Mouse (Mus musculus) heart, postnatal 0 days (tissue): ENCODE measurements around the gene Ces3b. TPM values are rescaled to one million over a fixed set of nuclear protein-coding genes. Genes with fewer than 3 reads are reported as not detected.

Source experiments
- ATAC-seq: fragments of 200-750 bp; cut with Nextera tagmentation; 2 replicates; pipeline ENCODE4 v1.8.0; 2017; ENCODE audit warnings: low read depth, moderate number of reproducible peaks, moderate library complexity; ENCODE audit not compliant: insufficient read depth
- DNase-seq: peaks from one replicate; pipeline ENCODE4 v3.0.0-alpha.2; 2016; ENCODE audit warnings: low spot score
- H3K27ac ChIP-seq: fragments of 300-500 bp; sonication (generic); 2 replicates; pipeline ENCODE4 v1.5.1; 2014; ENCODE audit warnings: low read depth, mild to moderate bottlenecking
- H3K27me3 ChIP-seq: fragments of 300-500 bp; sonication (generic); 2 replicates; pipeline ENCODE4 v1.6.1; 2014; ENCODE audit warnings: low read length, mixed read lengths; ENCODE audit not compliant: control insufficient read depth, insufficient read depth
- H3K36me3 ChIP-seq: fragments of 300-500 bp; sonication (generic); replicated peaks from 2 replicates; pipeline ENCODE4 v1.6.1; 2014; ENCODE audit warnings: low read length, mixed read lengths; ENCODE audit not compliant: control insufficient read depth, insufficient read depth
- H3K4me1 ChIP-seq: fragments of 300-500 bp; sonication (generic); 2 replicates; pipeline ENCODE4 v1.6.1; 2014; ENCODE audit warnings: antibody characterized with exemption; ENCODE audit not compliant: control insufficient read depth, insufficient read depth
- H3K4me2 ChIP-seq: fragments of 300-500 bp; sonication (generic); 2 replicates; pipeline ENCODE4 v1.6.1; 2014; ENCODE audit warnings: low read depth, mild to moderate bottlenecking, low read length, moderate library complexity
- H3K4me3 ChIP-seq: fragments of 300-500 bp; sonication (generic); 2 replicates; pipeline ENCODE4 v1.5.1; 2014; ENCODE audit warnings: low read depth, low read length
- H3K9ac ChIP-seq: fragments of 300-500 bp; sonication (generic); replicated peaks from 2 replicates; pipeline ENCODE4 v1.6.1; 2014; ENCODE audit warnings: low read depth, low read length, mixed read lengths
- H3K9me3 ChIP-seq: fragments of 300-500 bp; sonication (generic); replicated peaks from 2 replicates; pipeline ENCODE4 v1.6.1; 2016; ENCODE audit warnings: low read length; ENCODE audit not compliant: control insufficient read depth
- CTCF ChIP-seq: IDR thresholded peaks from 2 replicates; pipeline ENCODE4 v1.5.1; 2016; ENCODE audit warnings: antibody characterized with exemption, control low read depth, low read depth
- EP300 ChIP-seq: IDR thresholded peaks from 2 replicates; pipeline ENCODE4 v1.6.1; 2016; ENCODE audit warnings: antibody characterized with exemption, low read depth
- WGBS: fragments of 180-500 bp; shearing (Covaris S2); extraction: QIAGEN DNeasy Blood & Tissue Kit; methylation state at CpG from one replicate; pipeline ENCODE4 v1.1.7; 2014; 5-methylcytosine and 5-hydroxymethylcytosine counted together
- polyA plus RNA-seq: library from polyadenylated mRNA; unstranded; fragments of >200 nt; fragmentation: Nextera tagmentation; extraction: Ambion mirVana; gene quantifications from 2 replicates; pipeline ENCODE4 v1.2.1, GENCODE M21; 2015
- total RNA-seq: library from RNA; depleted of rRNA; stranded (reverse); fragments of >200 nt; gene quantifications from 2 replicates; pipeline ENCODE4 v1.2.3, GENCODE M21; 2014; ENCODE audit warnings: low replicate concordance; rRNA removed

The Ces3b gene
- total and polyA plus RNA-seq, 2 experiments from 2014 or later = 0.34 to 0.50 TPM

GRCm38 (mm10) chr8:105104220-105104619 is 20.7 kb downstream of the Ces3b start:
- no peaks in the 10 kb centered on the region for H3K36me3 ChIP-seq
- H3K4me1 ChIP-seq = no peaks in the 10 kb centered on the region
- H3K4me2 ChIP-seq = no peak overlapping the region
- 79% methylated on average over 3 of the region's 3 CpGs for WGBS
- no peaks in the 10 kb centered on the region for H3K9me3 ChIP-seq
- no peak overlapping the region for H3K27ac ChIP-seq
- H3K9ac ChIP-seq = no peak overlapping the region
- DNase-seq = no peak
- H3K4me3 ChIP-seq = no peak overlapping the region
- no peaks in the 10 kb centered on the region for H3K27me3 ChIP-seq
- no peak for ATAC-seq
- TF ChIP-seq CTCF (no peak), EP300 (no peak)

- no peak overlapping the region for H3K27ac ChIP-seq
- no peaks in the 10 kb centered on the region for H3K36me3 ChIP-seq
- 73% methylated on average over 9 of the region's 9 CpGs for WGBS
- H3K4me2 ChIP-seq = no peak overlapping the region
- no peak overlapping the region for H3K9ac ChIP-seq
- DNase-seq (no peak), ATAC-seq (no peak)
- H3K4me1 ChIP-seq = no peaks in the 10 kb centered on the region
- no peak overlapping the region for H3K4me3 ChIP-seq
- no peaks in the 10 kb centered on the region for H3K9me3 ChIP-seq
- TF ChIP-seq CTCF = no peak
- TF ChIP-seq EP300 = no peak
- H3K27me3 ChIP-seq = no peaks in the 10 kb centered on the region
Measured at GRCm38 (mm10) chr8:105129864-105130263, 46.3 kb downstream of the Ces3b start.

DNA sequence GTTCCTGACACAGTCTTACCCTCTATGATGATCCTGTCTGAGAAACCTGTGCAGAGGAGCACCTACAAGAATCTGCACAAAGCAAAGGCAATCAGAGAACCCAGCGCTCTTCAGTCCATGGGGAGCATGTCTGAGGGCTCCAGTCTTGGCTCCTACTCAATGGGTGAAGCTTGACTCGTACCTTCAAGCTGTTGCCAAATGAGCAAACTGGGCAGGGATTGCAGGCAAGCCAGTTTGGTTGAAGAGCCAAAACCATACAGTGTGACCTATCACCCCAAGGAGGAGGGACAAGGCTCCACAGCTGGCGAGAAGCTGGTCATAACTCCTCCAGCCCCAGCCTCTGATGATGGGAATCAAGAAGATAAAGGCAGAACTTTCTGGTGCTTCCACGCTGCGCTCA is 48.0 kb downstream of the Ces3b start, which contains the start of gene Ces4a:
Gene Ces4a, plus strand, starts transcription at position 292 of the 400 bp plus-strand sequence.
- H3K27me3 ChIP-seq = no peaks in the 10 kb centered on the region
- H3K4me3 ChIP-seq = no peak within 1 kb of the TSS
- H3K27ac ChIP-seq = no peak within 1 kb of the TSS
- WGBS = 71% methylated on average over 5 of the region's 5 CpGs
- DNase-seq (no peak), ATAC-seq (no peak)
- no peak within 1 kb of the TSS for H3K4me2 ChIP-seq
- H3K4me1 ChIP-seq = no peaks in the 10 kb centered on the region
- no peak within 1 kb of the TSS for H3K9ac ChIP-seq
- TF ChIP-seq EP300 = no peak
- no peak for TF ChIP-seq CTCF
- H3K36me3 ChIP-seq = no peaks in the 10 kb centered on the region
- H3K9me3 ChIP-seq = no peaks in the 10 kb centered on the region

- no peak overlapping the region for H3K4me2 ChIP-seq
- no peak overlapping the region for H3K27ac ChIP-seq
- H3K36me3 ChIP-seq = no peaks in the 10 kb centered on the region
- H3K9ac ChIP-seq = no peak overlapping the region
- peak; percentile 45 for DNase-seq
- no peak overlapping the region for H3K4me3 ChIP-seq
- TF ChIP-seq EP300 = no peak
- peak; percentile 85 for TF ChIP-seq CTCF
- ATAC-seq = no peak
- no peaks in the 10 kb centered on the region for H3K4me1 ChIP-seq
- H3K27me3 ChIP-seq = peaks cover 5% of the 10 kb centered on the region; the same call in 1 of the 2 replicates
- 11% methylated on average over 4 of the region's 4 CpGs for WGBS
- no peaks in the 10 kb centered on the region for H3K9me3 ChIP-seq
Measured at GRCm38 (mm10) chr8:105138423-105138822, 54.9 kb downstream of the Ces3b start.

DNA sequence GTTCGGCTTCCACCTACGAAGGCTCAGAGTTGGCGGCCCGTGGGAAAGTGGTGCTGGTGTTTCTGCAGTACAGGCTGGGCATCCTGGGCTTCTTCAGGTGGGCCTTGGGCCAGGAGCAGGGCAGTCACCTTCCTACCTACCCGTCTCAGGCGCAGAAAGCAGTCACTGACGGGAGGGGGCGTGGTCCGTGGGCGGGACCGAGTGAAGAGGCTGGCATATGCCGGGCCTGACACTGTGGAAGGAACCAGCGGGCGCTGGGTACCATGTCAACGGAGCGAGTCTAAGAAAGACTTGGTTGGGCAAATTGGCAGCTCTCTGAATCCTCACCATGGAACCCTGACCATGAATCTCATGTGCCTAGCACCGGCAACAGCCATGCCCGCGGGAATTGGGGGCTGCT is 58.8 kb downstream of the Ces3b start:
- H3K4me2 ChIP-seq = no peak overlapping the region
- no peak overlapping the region for H3K4me3 ChIP-seq
- no peaks in the 10 kb centered on the region for H3K4me1 ChIP-seq
- TF ChIP-seq CTCF = no peak
- TF ChIP-seq EP300 = no peak
- no peak overlapping the region for H3K27ac ChIP-seq
- no peak overlapping the region for H3K9ac ChIP-seq
- ATAC-seq (no peak), DNase-seq (no peak)
- 25% methylated on average over 19 of the region's 19 CpGs for WGBS
- H3K9me3 ChIP-seq = no peaks in the 10 kb centered on the region
- no peaks in the 10 kb centered on the region for H3K36me3 ChIP-seq
- H3K27me3 ChIP-seq = peaks cover 5% of the 10 kb centered on the region; the same call in 1 of the 2 replicates

Other genes starting within 250 kb of the Ces3b start
- not detected in 2 replicates for gene Ces2c, start 236.7 kb upstream of the Ces3b start, total RNA-seq
- not detected in 2 replicates for gene Ces2c, start 236.7 kb upstream of the Ces3b start, polyA plus RNA-seq
- gene Ces2e, start 157.5 kb upstream of the Ces3b start, total RNA-seq = 2.8 TPM in 1 of 2 replicates, not detected in the other
- gene Ces2e, start 157.5 kb upstream of the Ces3b start, polyA plus RNA-seq = 0.58 and 0.66 TPM in 2 replicates
- gene Ces2f, start 136.4 kb upstream of the Ces3b start, total RNA-seq = 0.92 TPM in 1 of 2 replicates, not detected in the other
- gene Ces2f, start 136.4 kb upstream of the Ces3b start, polyA plus RNA-seq = not detected in 2 replicates
- gene Ces2g, start 122.0 kb upstream of the Ces3b start, total RNA-seq = 3.1 and 3.4 TPM in 2 replicates
- gene Ces2g, start 122.0 kb upstream of the Ces3b start, polyA plus RNA-seq = 1.5 and 1.8 TPM in 2 replicates
- not detected in 2 replicates for gene Ces2h, start 82.9 kb upstream of the Ces3b start, total RNA-seq
- gene Ces2h, start 82.9 kb upstream of the Ces3b start, polyA plus RNA-seq = not detected in 2 replicates
- gene Ces3a, start 35.2 kb upstream of the Ces3b start, total RNA-seq = not detected in 2 replicates
- gene Ces3a, start 35.2 kb upstream of the Ces3b start, polyA plus RNA-seq = not detected in 2 replicates
- not detected in 2 replicates for gene Ces4a, start 48.0 kb downstream of the Ces3b start, total RNA-seq
- not detected in 2 replicates for gene Ces4a, start 48.0 kb downstream of the Ces3b start, polyA plus RNA-seq
- gene Cbfb, start 86.9 kb downstream of the Ces3b start, total RNA-seq = 50.0 and 70.0 TPM in 2 replicates
- gene Cbfb, start 86.9 kb downstream of the Ces3b start, polyA plus RNA-seq = 26.8 and 27.0 TPM in 2 replicates
- gene D230025D16Rik, start 141.4 kb downstream of the Ces3b start, total RNA-seq = 27.1 and 30.4 TPM in 2 replicates
- 14.3 and 15.2 TPM in 2 replicates for gene D230025D16Rik, start 141.4 kb downstream of the Ces3b start, polyA plus RNA-seq
- gene B3gnt9, start 171.4 kb downstream of the Ces3b start, total RNA-seq = 6.0 and 9.7 TPM in 2 replicates
- 7.3 and 7.7 TPM in 2 replicates for gene B3gnt9, start 171.4 kb downstream of the Ces3b start, polyA plus RNA-seq
- gene Tradd, start 180.9 kb downstream of the Ces3b start, total RNA-seq = 9.0 and 10.4 TPM in 2 replicates
- 16.7 and 17.6 TPM in 2 replicates for gene Tradd, start 180.9 kb downstream of the Ces3b start, polyA plus RNA-seq
- gene Fbxl8, start 180.9 kb downstream of the Ces3b start, total RNA-seq = 1.5 and 6.4 TPM in 2 replicates
- gene Fbxl8, start 180.9 kb downstream of the Ces3b start, polyA plus RNA-seq = 3.6 and 4.3 TPM in 2 replicates
- 2.1 TPM in 1 of 2 replicates, not detected in the other for gene Hsf4, start 186.0 kb downstream of the Ces3b start, total RNA-seq
- gene Hsf4, start 186.0 kb downstream of the Ces3b start, polyA plus RNA-seq = 0.34 and 0.43 TPM in 2 replicates
- gene Nol3, start 192.4 kb downstream of the Ces3b start, total RNA-seq = 6.8 and 13.2 TPM in 2 replicates
- 9.8 and 10.0 TPM in 2 replicates for gene Nol3, start 192.4 kb downstream of the Ces3b start, polyA plus RNA-seq
- 0.43 and 3.5 TPM in 2 replicates for gene 4931428F04Rik, start 206.1 kb downstream of the Ces3b start, total RNA-seq
- 3.3 and 3.5 TPM in 2 replicates for gene 4931428F04Rik, start 206.1 kb downstream of the Ces3b start, polyA plus RNA-seq
- 6.1 and 10.6 TPM in 2 replicates for gene Exoc3l, start 212.3 kb downstream of the Ces3b start, total RNA-seq
- gene Exoc3l, start 212.3 kb downstream of the Ces3b start, polyA plus RNA-seq = 9.5 and 9.9 TPM in 2 replicates
- 19.2 and 27.9 TPM in 2 replicates for gene E2f4, start 213.9 kb downstream of the Ces3b start, total RNA-seq
- gene E2f4, start 213.9 kb downstream of the Ces3b start, polyA plus RNA-seq = 21.8 and 22.6 TPM in 2 replicates
- 1.4 and 2.2 TPM in 2 replicates for gene Elmo3, start 221.8 kb downstream of the Ces3b start, total RNA-seq
- 1.6 and 1.9 TPM in 2 replicates for gene Elmo3, start 221.8 kb downstream of the Ces3b start, polyA plus RNA-seq
- 4.0 and 5.8 TPM in 2 replicates for gene Lrrc29, start 242.5 kb downstream of the Ces3b start, total RNA-seq
- gene Lrrc29, start 242.5 kb downstream of the Ces3b start, polyA plus RNA-seq = 1.1 and 1.5 TPM in 2 replicates
- 69.3 and 81.0 TPM in 2 replicates for gene Tmem208, start 242.6 kb downstream of the Ces3b start, total RNA-seq
- 66.2 and 68.9 TPM in 2 replicates for gene Tmem208, start 242.6 kb downstream of the Ces3b start, polyA plus RNA-seq